Mouse (Mus musculus) left cerebral cortex, postnatal 36 days (tissue): ENCODE measurements at regions not wholly inside any gene's neighbourhood (a gene's known extent, or its start where the extent isn't known, plus 50 kb on each side); places are given as distances from the start of the nearest gene placed in this dataset.
A peak's percentile ranks its signal among the peaks of the same experiment; 100 is the strongest.

Experiments used
- DNase-seq, 2 experiments: peaks; one replicate each; pipeline ENCODE4 v3.0.0; 2021 to 2022; ENCODE audit warnings: low spot score in 2 of 2, mixed read lengths in 1 of 2
- intact Hi-C: fragments of 180-260 bp; cut with DNase I; formaldehyde crosslinking; loops from one replicate; pipeline ENCODE4 v1.15.1; 2025

- DNase-seq, result no peak
- intact Hi-C loops, result no loop called here
Observed at GRCm38 (mm10) chr13:101095057-101095831, 262.0 kb upstream of the Slc30a5 start.

GRCm38 (mm10) chr13:101092743-101093131 lies 259.5 kb upstream of the Slc30a5 start:
- intact Hi-C loops, result no loop called here
- no peak for DNase-seq

- DNase-seq, result peak; percentile 32 to 36
- intact Hi-C loops, result no loop called here
Observed at GRCm38 (mm10) chr13:101092033-101092742, 259.0 kb upstream of the Slc30a5 start.

GRCm38 (mm10) chr13:101085182-101085581 lies 252.0 kb upstream of the Slc30a5 start:
- no peak for DNase-seq
- intact Hi-C loops, result loop anchor here (10.0 kb wide), 1 partner anchor 590 kb away; no protein-coding TSS in a partner anchor

- DNase-seq, result no peak
- intact Hi-C loops, result loop anchor here (10.0 kb wide), 1 partner anchor 591 kb away; no protein-coding TSS in a partner anchor
Observed at GRCm38 (mm10) chr13:101084193-101084592, 251.0 kb upstream of the Slc30a5 start.

GRCm38 (mm10) chr13:101083416-101083815 lies 250.2 kb upstream of the Slc30a5 start:
- intact Hi-C loops, result loop anchor here (10.0 kb wide), 1 partner anchor 591 kb away; no protein-coding TSS in a partner anchor
- DNase-seq, result no peak

- no peak for DNase-seq
Observed at GRCm38 (mm10) chr13:101068489-101068888, 235.3 kb upstream of the Slc30a5 start.

GRCm38 (mm10) chr13:101062582-101062981 lies 229.4 kb upstream of the Slc30a5 start:
- DNase-seq, result no peak
- intact Hi-C loops, result no loop called here

More at GRCm38 (mm10) chr13:101068489-101068888, 235.3 kb upstream of the Slc30a5 start:
- intact Hi-C loops, result no loop called here

- no peak for DNase-seq
- intact Hi-C loops, result no loop called here
Observed at GRCm38 (mm10) chr13:101061233-101062144, 228.3 kb upstream of the Slc30a5 start.

- intact Hi-C loops, result no loop called here
- no peak for DNase-seq
Observed at GRCm38 (mm10) chr13:101049511-101049910, 216.3 kb upstream of the Slc30a5 start.

GRCm38 (mm10) chr13:101032594-101032993 lies 199.4 kb upstream of the Slc30a5 start:
- intact Hi-C loops, result no loop called here
- DNase-seq, result no peak

GRCm38 (mm10) chr13:101026043-101026442 lies 192.8 kb upstream of the Slc30a5 start:
- intact Hi-C loops, result no loop called here
- DNase-seq, result no peak

GRCm38 (mm10) chr13:101025488-101025887 lies 192.3 kb upstream of the Slc30a5 start:
- DNase-seq, result no peak
- intact Hi-C loops, result no loop called here

- DNase-seq, result no peak
- intact Hi-C loops, result no loop called here
Observed at GRCm38 (mm10) chr13:101024971-101025370, 191.7 kb upstream of the Slc30a5 start.

GRCm38 (mm10) chr13:101019272-101019676 lies 186.0 kb upstream of the Slc30a5 start:
- no peak for DNase-seq
- intact Hi-C loops, result no loop called here

- intact Hi-C loops, result no loop called here
- DNase-seq, result no peak
Observed at GRCm38 (mm10) chr13:101017041-101017440, 183.8 kb upstream of the Slc30a5 start.

GRCm38 (mm10) chr13:101016181-101016580 lies 183.0 kb upstream of the Slc30a5 start:
- intact Hi-C loops, result no loop called here
- no peak for DNase-seq

GRCm38 (mm10) chr13:101015435-101015834 lies 182.2 kb upstream of the Slc30a5 start:
- DNase-seq, result no peak

GRCm38 (mm10) chr13:101013604-101014003 lies 180.4 kb upstream of the Slc30a5 start:
- DNase-seq, result no peak
- intact Hi-C loops, result no loop called here

More at GRCm38 (mm10) chr13:101015435-101015834, 182.2 kb upstream of the Slc30a5 start:
- intact Hi-C loops, result no loop called here

GRCm38 (mm10) chr13:100990646-100991045 lies 157.4 kb upstream of the Slc30a5 start:
- DNase-seq, result no peak
- intact Hi-C loops, result no loop called here
